Mouse (Mus musculus): ENCODE measurements around the gene Ctsg.

DNA sequence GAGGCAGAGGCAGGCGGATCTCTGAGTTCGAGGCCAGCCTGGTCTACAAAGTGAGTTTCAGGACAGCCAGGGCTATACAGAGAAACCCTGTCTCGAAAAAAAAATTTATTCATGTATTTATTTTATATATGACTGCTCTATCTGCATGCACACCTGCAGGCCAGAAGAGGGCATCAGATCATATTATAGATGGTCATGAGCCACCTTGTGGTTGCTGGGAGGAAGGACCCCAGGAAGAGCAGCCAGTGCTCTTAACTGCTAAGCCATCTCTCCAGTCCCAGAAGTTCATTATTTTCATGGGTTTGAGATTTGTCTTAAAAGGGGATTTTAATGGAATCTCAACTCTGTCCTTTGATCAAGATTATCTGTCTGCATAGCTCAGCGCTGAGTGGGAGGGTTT, 3.4 kb downstream of the Ctsg start:
- TF ChIP-seq POLR2A (IDR thresholded peaks at IDR 0.05; ENCODE audit: control insufficient read depth, low read depth, low read length) (no peak), CTCF (IDR thresholded peaks at IDR 0.05; ENCODE audit: control insufficient read depth, insufficient read depth, insufficient replicate concordance, low read depth, low read length) (no peak)
